Mouse (Mus musculus) C2C12 (cell line): Measurements from ENCODE around the gene Gpsm1.

Source experiments
- CEBPB ChIP-seq: IDR thresholded peaks from one replicate; pipeline ENCODE4 v1.6.1; 2011; ENCODE audit warnings: low read depth, mild to moderate bottlenecking, control low read depth, moderate library complexity
- CTCF ChIP-seq: IDR thresholded peaks from one replicate; pipeline ENCODE4 v1.5.1; 2011; ENCODE audit not compliant: control insufficient read depth, insufficient read depth, insufficient read length
- FOSL1 ChIP-seq: IDR thresholded peaks from one replicate; pipeline ENCODE4 v1.8.0; 2011; ENCODE audit warnings: mild to moderate bottlenecking, low read length; ENCODE audit not compliant: poor library complexity, insufficient read depth, severe bottlenecking
- MAX ChIP-seq: IDR thresholded peaks from one replicate; pipeline ENCODE4 v1.6.1; 2011; ENCODE audit warnings: mild to moderate bottlenecking, control low read depth
- MYOD1 ChIP-seq: IDR thresholded peaks from one replicate; pipeline ENCODE4 v1.6.1; 2011; ENCODE audit warnings: low read depth; ENCODE audit not compliant: control insufficient read depth, insufficient read length
- MYOG ChIP-seq: IDR thresholded peaks from one replicate; pipeline ENCODE4 v1.6.1; 2011; ENCODE audit not compliant: control insufficient read depth, insufficient read length; ENCODE audit errors: extremely low read depth
- USF1 ChIP-seq: IDR thresholded peaks from one replicate; pipeline ENCODE4 v1.6.1; 2011; ENCODE audit warnings: low read depth, mild to moderate bottlenecking, control low read depth, moderate library complexity

DNA sequence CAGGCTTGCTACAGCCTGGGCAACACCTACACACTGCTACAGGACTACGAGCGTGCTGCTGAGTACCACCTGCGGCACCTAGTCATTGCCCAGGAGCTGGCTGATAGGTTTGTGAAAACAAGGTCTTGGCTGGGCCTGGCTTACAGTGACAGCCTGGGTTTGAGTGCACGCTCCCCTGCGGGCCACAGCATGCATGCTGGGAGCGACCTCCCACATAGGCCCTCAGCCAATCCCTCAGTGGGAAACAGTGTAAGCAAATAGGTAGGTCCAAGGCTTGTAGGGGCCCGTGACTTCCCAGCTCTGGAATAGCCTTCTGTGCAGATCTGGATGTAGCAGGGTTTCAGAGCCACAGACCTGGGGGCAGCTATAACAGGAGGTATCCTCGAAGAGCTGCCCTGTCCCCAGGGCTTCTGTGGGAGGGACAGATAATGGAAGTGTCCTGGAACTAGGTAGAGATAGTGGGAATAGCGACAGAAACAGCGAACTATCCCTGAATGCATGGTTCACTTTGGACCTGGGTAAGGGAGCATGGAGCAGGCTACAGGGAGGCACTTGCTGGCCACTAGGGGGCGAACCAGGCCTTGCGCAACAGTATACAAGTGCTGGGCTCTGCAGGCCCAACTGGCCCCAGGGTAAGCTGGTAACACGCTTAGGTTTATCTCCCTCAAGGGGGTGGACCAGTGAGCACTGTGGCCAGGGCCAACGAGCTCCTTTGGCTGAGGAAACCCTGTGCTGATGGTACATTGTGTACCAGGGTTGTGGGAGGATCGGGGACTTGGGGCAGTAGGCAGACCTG, 10.3 kb downstream of the Gpsm1 start:
- no peak for TF ChIP-seq MAX
- peak; percentile 92 for TF ChIP-seq CTCF
- no peak for TF ChIP-seq MYOG
- TF ChIP-seq USF1, result no peak
- TF ChIP-seq FOSL1, result no peak
- TF ChIP-seq MYOD1, result no peak
- TF ChIP-seq CEBPB, result peak; percentile 97
